Mouse (Mus musculus) myocyte (in vitro differentiated cells): Measurements from ENCODE around the gene Nxn. TPM values are rescaled to one million over a fixed set of nuclear protein-coding genes. Genes with fewer than 3 reads are reported as not detected.

ENCODE experiments used
- H3K27me3 ChIP-seq: one replicate; pipeline ENCODE4 v1.6.1; 2011; ENCODE audit not compliant: control insufficient read depth, insufficient read depth, insufficient read length
- H3K36me3 ChIP-seq: one replicate; pipeline ENCODE4 v1.6.1; 2011; ENCODE audit not compliant: control insufficient read depth, insufficient read depth
- H3K4me2 ChIP-seq: one replicate; pipeline ENCODE4 v1.6.1; 2011; ENCODE audit warnings: low read depth, control low read depth
- H3K4me3 ChIP-seq: one replicate; pipeline ENCODE4 v1.5.1; 2011; ENCODE audit warnings: mild to moderate bottlenecking, control low read depth, moderate library complexity
- H3K79me2 ChIP-seq: one replicate; pipeline ENCODE4 v1.6.1; 2011; ENCODE audit not compliant: control insufficient read depth, insufficient read depth
- H3ac ChIP-seq: one replicate; pipeline ENCODE4 v1.6.1; 2011; ENCODE audit not compliant: control insufficient read depth, insufficient read length
- CEBPB ChIP-seq: IDR thresholded peaks from 2 replicates; pipeline ENCODE4 v1.6.1; 2011; ENCODE audit warnings: mild to moderate bottlenecking, moderate library complexity; ENCODE audit not compliant: poor library complexity, insufficient read depth, severe bottlenecking
- E2F4 ChIP-seq: IDR thresholded peaks from one replicate; pipeline ENCODE4 v1.6.1; 2011; ENCODE audit warnings: mild to moderate bottlenecking, control low read depth, moderate library complexity; ENCODE audit not compliant: insufficient read depth
- MAX ChIP-seq: IDR thresholded peaks from one replicate; pipeline ENCODE4 v1.6.1; 2011; ENCODE audit warnings: low read depth, mild to moderate bottlenecking, control low read depth
- MYOD1 ChIP-seq, 3 experiments: IDR thresholded peaks; one replicate each; pipeline ENCODE4 v1.6.1; 2011; ENCODE audit warnings: control low read depth in 2 of 3, low read depth in 2 of 3, mild to moderate bottlenecking in 2 of 3, moderate library complexity in 1 of 3; ENCODE audit not compliant: insufficient read length in 2 of 3, control insufficient read depth in 1 of 3
- MYOG ChIP-seq, 3 experiments: IDR thresholded peaks; one replicate each; pipeline ENCODE4 v1.6.1; 2011; ENCODE audit warnings: control low read depth in 2 of 3, low read depth in 2 of 3, mild to moderate bottlenecking in 2 of 3; ENCODE audit not compliant: insufficient read length in 2 of 3, control insufficient read depth in 1 of 3, insufficient read depth in 1 of 3
- POLR2A ChIP-seq: IDR thresholded peaks from one replicate; pipeline ENCODE4 v1.6.1; 2011; ENCODE audit warnings: low read depth, mild to moderate bottlenecking, control low read depth, moderate library complexity; ENCODE audit not compliant: insufficient read length
- POLR2AphosphoS2 ChIP-seq: IDR thresholded peaks from one replicate; pipeline ENCODE4 v1.6.1; 2011; ENCODE audit warnings: low read depth, control low read depth; ENCODE audit not compliant: insufficient read length
- REST ChIP-seq: IDR thresholded peaks from one replicate; pipeline ENCODE4 v1.6.1; 2011; ENCODE audit warnings: mild to moderate bottlenecking, control low read depth, moderate library complexity; ENCODE audit not compliant: insufficient read depth, insufficient read length
- SRF ChIP-seq: IDR thresholded peaks from one replicate; pipeline ENCODE4 v1.6.1; 2011; ENCODE audit warnings: low read depth; ENCODE audit not compliant: control insufficient read depth, insufficient read length
- TCF12 ChIP-seq: IDR thresholded peaks from one replicate; pipeline ENCODE4 v1.6.1; 2011; ENCODE audit warnings: mild to moderate bottlenecking, control low read depth; ENCODE audit not compliant: poor library complexity, insufficient read depth, severe bottlenecking
- TCF3 ChIP-seq: IDR thresholded peaks from one replicate; pipeline ENCODE4 v1.6.1; 2011; ENCODE audit warnings: low read depth, control low read depth; ENCODE audit not compliant: insufficient read length
- USF1 ChIP-seq: IDR thresholded peaks from one replicate; pipeline ENCODE4 v1.6.1; 2011; ENCODE audit warnings: low read depth, mild to moderate bottlenecking, control low read depth, moderate library complexity
- polyA plus RNA-seq: library from polyadenylated mRNA; unstranded; fragments of >200 nt; fragmentation: generic; extraction: Trizol; gene quantifications from one replicate; pipeline ENCODE4 v1.2.1, GENCODE M21; 2012; ENCODE audit warnings: missing spikeins

Gene Nxn
- polyA plus RNA-seq, 1 experiment = 76.8 TPM

DNA sequence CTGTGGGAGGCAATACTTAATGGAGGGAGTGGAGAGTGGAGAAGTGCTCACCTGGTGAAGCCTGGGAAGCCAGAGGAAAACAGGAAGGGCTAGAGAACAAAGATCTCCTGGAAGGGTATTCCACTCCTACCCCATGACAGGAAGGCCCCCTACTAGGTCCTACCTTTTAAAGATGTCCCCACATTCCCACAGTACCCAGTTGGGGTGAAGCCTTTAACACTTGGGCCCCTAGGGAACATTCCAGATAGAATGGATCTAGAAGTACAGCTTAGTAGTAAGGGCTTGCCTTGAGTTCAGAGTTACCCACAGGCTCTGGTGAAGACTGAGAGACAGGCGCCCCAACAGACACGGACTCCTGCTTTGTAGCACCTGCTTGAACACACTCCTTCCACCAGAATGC, 72.9 kb downstream of the Nxn start:
- Histone ChIP-seq H3K36me3 (no peaks in the 10 kb centered on the region), H3ac (no peak overlapping the region), H3K27me3 (no peaks in the 10 kb centered on the region), H3K79me2 (peaks cover 30% of the 10 kb centered on the region), H3K4me3 (no peak overlapping the region), H3K4me2 (no peak overlapping the region)
- no peak for TF ChIP-seq USF1
- no peak for TF ChIP-seq POLR2AphosphoS2
- no peak for TF ChIP-seq MAX
- TF ChIP-seq REST = no peak
- no peak for TF ChIP-seq MYOD1 (IDR thresholded peaks at IDR 0.05; ENCODE audit: control insufficient read depth in 1 of 3, insufficient read length in 2 of 3, low read depth in 2 of 3)
- TF ChIP-seq SRF = no peak
- TF ChIP-seq TCF12 = no peak
- no peak for TF ChIP-seq E2F4
- no peak for TF ChIP-seq CEBPB
- no peak for TF ChIP-seq TCF3

DNA sequence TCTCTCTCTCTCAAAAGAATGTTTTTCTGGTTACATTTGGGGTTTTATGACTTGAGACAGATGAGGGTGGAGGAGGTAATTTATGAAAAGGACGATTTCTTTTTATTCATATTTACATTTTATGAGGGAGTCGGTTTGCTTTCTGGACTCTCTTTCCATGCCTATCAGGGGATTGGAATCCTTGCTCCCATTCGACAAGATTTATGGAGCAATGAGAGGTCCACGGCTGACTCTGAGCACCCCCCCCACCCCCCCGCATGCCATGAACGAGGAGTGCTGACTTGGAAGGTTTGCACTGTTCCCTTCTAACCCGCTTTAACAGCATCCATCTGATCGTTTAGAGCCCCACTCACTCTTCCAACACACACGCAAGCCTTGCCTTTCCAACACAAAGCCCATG, 74.1 kb downstream of the Nxn start:
- no peak overlapping the region for H3K4me3 ChIP-seq
- no peaks in the 10 kb centered on the region for H3K27me3 ChIP-seq
- TF ChIP-seq MYOD1 (IDR thresholded peaks at IDR 0.05; ENCODE audit: control insufficient read depth in 1 of 3, insufficient read length in 2 of 3, low read depth in 2 of 3) (no peak), TCF12 (no peak), E2F4 (no peak), POLR2AphosphoS2 (no peak), USF1 (no peak), MAX (no peak), POLR2A (no peak), REST (no peak), TCF3 (no peak)
- peaks cover 35% of the 10 kb centered on the region for H3K79me2 ChIP-seq
- no peaks in the 10 kb centered on the region for H3K36me3 ChIP-seq
- H3ac ChIP-seq = no peak overlapping the region
- H3K4me2 ChIP-seq = no peak overlapping the region

DNA sequence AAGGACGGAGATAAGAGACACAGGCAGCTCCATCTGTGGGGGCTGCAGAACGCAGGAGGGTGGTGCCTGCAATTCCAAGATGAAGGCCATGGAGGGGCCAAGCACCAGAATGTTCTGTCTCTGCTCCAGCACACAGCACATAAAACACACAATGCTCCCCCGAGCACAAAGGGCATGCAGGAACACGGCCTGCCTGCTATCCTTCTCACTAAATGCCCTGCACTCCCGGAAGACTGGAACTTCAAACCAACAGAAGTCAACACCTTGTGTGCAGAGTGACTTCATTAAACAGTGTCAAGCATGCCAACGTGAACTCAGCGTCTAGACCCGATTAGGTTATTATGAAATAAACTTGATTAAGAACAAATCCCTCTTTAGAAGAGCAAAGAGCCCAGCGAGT, 74.7 kb downstream of the Nxn start:
- Histone ChIP-seq H3ac (no peak overlapping the region), H3K79me2 (peaks cover 36% of the 10 kb centered on the region), H3K36me3 (no peaks in the 10 kb centered on the region), H3K4me3 (no peak overlapping the region), H3K27me3 (no peaks in the 10 kb centered on the region), H3K4me2 (no peak overlapping the region)
- TF ChIP-seq E2F4 (no peak), MYOD1 (IDR thresholded peaks at IDR 0.05; ENCODE audit: control insufficient read depth in 1 of 3, insufficient read length in 2 of 3, low read depth in 2 of 3) (no peak), USF1 (no peak), POLR2A (no peak), MYOG (IDR thresholded peaks at IDR 0.05; ENCODE audit: control insufficient read depth in 1 of 3, insufficient read depth in 1 of 3, insufficient read length in 2 of 3, low read depth in 2 of 3) (no peak), CEBPB (no peak)

DNA sequence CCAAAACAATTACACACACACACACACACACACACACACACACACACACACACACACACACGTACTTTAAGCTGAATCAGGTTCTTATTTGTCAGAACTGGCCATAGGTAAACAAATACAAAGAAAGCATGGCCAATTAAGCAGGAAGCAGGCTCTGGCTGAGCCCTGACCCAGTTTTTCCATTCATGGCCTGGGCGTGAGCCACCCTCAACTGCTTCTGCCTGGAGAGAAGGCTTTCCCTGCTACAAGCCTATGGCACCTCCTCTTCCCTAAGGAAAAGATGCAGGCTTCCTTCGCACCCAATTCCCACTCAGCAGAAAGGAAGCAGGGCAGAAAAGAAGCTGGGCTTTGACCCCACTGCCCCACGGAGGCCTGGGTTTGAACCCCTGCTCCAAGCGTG, 76.0 kb downstream of the Nxn start:
- Histone ChIP-seq H3K36me3 (no peaks in the 10 kb centered on the region), H3K4me2 (no peak overlapping the region), H3K79me2 (peaks cover 49% of the 10 kb centered on the region), H3K4me3 (no peak overlapping the region), H3ac (no peak overlapping the region), H3K27me3 (no peaks in the 10 kb centered on the region)
- TF ChIP-seq TCF12 (no peak), CEBPB (no peak), SRF (no peak), TCF3 (no peak), MAX (no peak), MYOG (IDR thresholded peaks at IDR 0.05; ENCODE audit: control insufficient read depth in 1 of 3, insufficient read depth in 1 of 3, insufficient read length in 2 of 3, low read depth in 2 of 3) (no peak)

DNA sequence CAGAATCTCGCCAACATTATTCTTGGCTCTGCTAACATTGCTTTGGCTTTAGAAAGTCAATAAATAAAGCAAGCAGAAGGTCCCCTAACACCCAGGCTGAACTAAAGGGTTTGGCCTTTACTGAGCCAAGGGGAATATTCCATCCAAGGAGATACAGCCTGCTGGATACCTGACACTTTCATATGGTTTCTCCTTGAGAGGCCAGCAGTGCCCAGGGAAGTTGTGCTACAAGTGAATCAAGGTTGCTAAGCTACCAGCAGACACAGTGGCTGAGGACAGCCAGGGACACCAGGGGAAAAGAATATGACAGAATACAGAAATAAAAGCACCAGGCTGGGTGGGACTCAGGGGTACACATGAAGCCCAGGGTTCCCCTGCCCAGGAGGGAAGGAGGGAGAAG, 76.9 kb downstream of the Nxn start:
- H3K4me2 ChIP-seq = no peak overlapping the region
- H3K27me3 ChIP-seq = no peaks in the 10 kb centered on the region
- H3K79me2 ChIP-seq = peaks cover 57% of the 10 kb centered on the region
- no peak overlapping the region for H3ac ChIP-seq
- no peaks in the 10 kb centered on the region for H3K36me3 ChIP-seq
- TF ChIP-seq SRF (no peak), POLR2A (no peak), USF1 (no peak), MYOG (IDR thresholded peaks at IDR 0.05; ENCODE audit: control insufficient read depth in 1 of 3, insufficient read depth in 1 of 3, insufficient read length in 2 of 3, low read depth in 2 of 3) (no peak)
- H3K4me3 ChIP-seq = no peak overlapping the region

DNA sequence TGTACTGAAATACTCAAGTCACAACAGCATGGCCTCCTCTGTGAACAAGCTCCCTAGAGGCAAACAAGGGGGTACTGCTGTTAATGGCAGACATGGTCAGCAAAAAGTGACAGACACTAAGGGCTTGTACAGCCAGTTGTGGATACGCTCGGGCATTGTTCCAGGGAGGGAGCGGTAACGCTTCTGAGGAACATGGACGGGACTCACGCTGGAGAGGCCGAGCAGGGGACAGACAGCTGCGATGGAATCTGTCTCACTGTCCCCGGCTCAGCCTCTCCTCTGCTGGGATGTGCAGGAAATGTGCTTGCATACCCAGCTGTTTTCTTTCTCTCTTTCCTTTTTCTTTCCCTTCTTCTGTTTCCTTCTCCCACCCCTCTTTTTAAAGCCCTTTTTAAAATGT, 78.5 kb downstream of the Nxn start:
- Histone ChIP-seq H3ac (no peak overlapping the region), H3K4me3 (no peak overlapping the region), H3K27me3 (no peaks in the 10 kb centered on the region), H3K36me3 (no peaks in the 10 kb centered on the region), H3K4me2 (no peak overlapping the region), H3K79me2 (peaks cover 68% of the 10 kb centered on the region)
- TF ChIP-seq TCF12 = no peak
- no peak for TF ChIP-seq CEBPB
- no peak for TF ChIP-seq TCF3
- TF ChIP-seq POLR2A = no peak
- no peak for TF ChIP-seq E2F4
- no peak for TF ChIP-seq REST
- TF ChIP-seq MAX = no peak
- TF ChIP-seq USF1 = no peak
- TF ChIP-seq SRF = no peak
- TF ChIP-seq MYOG (IDR thresholded peaks at IDR 0.05; ENCODE audit: control insufficient read depth in 1 of 3, insufficient read depth in 1 of 3, insufficient read length in 2 of 3, low read depth in 2 of 3) = no peak
- TF ChIP-seq MYOD1 (IDR thresholded peaks at IDR 0.05; ENCODE audit: control insufficient read depth in 1 of 3, insufficient read length in 2 of 3, low read depth in 2 of 3) = no peak
- no peak for TF ChIP-seq POLR2AphosphoS2
